Mouse (Mus musculus) lung, postnatal 10 days (tissue): ENCODE data around the gene Xlr4a.
"Not testable (repeated sequence)": the region's sequence is repeated elsewhere in the genome, so short reads cannot be mapped to it uniquely, and the experiment has no call there.

Experiments used
- DNase-seq: peaks from one replicate; pipeline ENCODE4 v3.0.0; 2021

Xlr4a gene

GRCm38 (mm10) chrX:73082267-73083055 lies at the start of gene Xlr4a:
Gene Xlr4a (minus strand): TSS chrX:73082478.
- not testable (repeated sequence) for DNase-seq

- DNase-seq: not testable (repeated sequence)
Observed at GRCm38 (mm10) chrX:73122859-73123829, 40.9 kb upstream of the Xlr4a start.

GRCm38 (mm10) chrX:73116747-73117146 lies 34.5 kb upstream of the Xlr4a start, which contains the start of gene Gm14685:
Gene Gm14685 (plus strand): TSS chrX:73117047.
- not testable (repeated sequence) for DNase-seq

GRCm38 (mm10) chrX:73096941-73097508 lies 14.7 kb upstream of the Xlr4a start, which contains the start of gene Xlr3a:
Gene Xlr3a (minus strand): TSS chrX:73097095.
- peak; percentile 14 for DNase-seq

- not testable (repeated sequence) for DNase-seq
Observed at GRCm38 (mm10) chrX:73066765-73067312, 15.4 kb downstream of the Xlr4a start.

GRCm38 (mm10) chrX:73064415-73064793 lies 17.9 kb downstream of the Xlr4a start, which contains the start of gene Pnma3:
Gene Pnma3 (plus strand): TSS chrX:73064787.
- no peak for DNase-seq

- peak; percentile 21 for DNase-seq
Observed at GRCm38 (mm10) chrX:73063512-73064414, 18.5 kb downstream of the Xlr4a start.

- no peak for DNase-seq
Observed at GRCm38 (mm10) chrX:73062323-73062722, 20.0 kb downstream of the Xlr4a start.

- no peak for DNase-seq
Observed at GRCm38 (mm10) chrX:73061528-73061927, 20.8 kb downstream of the Xlr4a start.

- DNase-seq: peak; percentile 95
Observed at GRCm38 (mm10) chrX:73053860-73054563, 28.3 kb downstream of the Xlr4a start.

- DNase-seq: no peak
Observed at GRCm38 (mm10) chrX:73039666-73040065, 42.6 kb downstream of the Xlr4a start.

- DNase-seq: no peak
Observed at GRCm38 (mm10) chrX:73038831-73039230, 43.4 kb downstream of the Xlr4a start.

GRCm38 (mm10) chrX:73037003-73037402 lies 45.3 kb downstream of the Xlr4a start, which contains the start of gene Pnma5:
Gene Pnma5 (minus strand): TSS chrX:73037103.
- no peak for DNase-seq
